Mouse (Mus musculus) midbrain, embryonic 10.5 days (tissue): Measurements from ENCODE around the gene Ptprh. TPM values are rescaled to one million over a fixed set of nuclear protein-coding genes. Genes with fewer than 3 reads are reported as not detected.

Experiments
- DNase-seq: peaks from one replicate; pipeline ENCODE4 v3.0.0-alpha.2; 2017; ENCODE audit warnings: low spot score
- H3K27ac ChIP-seq: fragments of 300-500 bp; sonication (generic); replicated peaks from 2 replicates; pipeline ENCODE4 v1.5.1; 2016; ENCODE audit warnings: mild to moderate bottlenecking
- H3K27me3 ChIP-seq: fragments of 300-500 bp; sonication (generic); 2 replicates; pipeline ENCODE4 v1.6.1; 2016; ENCODE audit warnings: low read depth, mild to moderate bottlenecking; ENCODE audit not compliant: poor library complexity, severe bottlenecking
- H3K36me3 ChIP-seq: fragments of 300-500 bp; sonication (generic); 2 replicates; pipeline ENCODE4 v1.6.1; 2016; ENCODE audit warnings: mild to moderate bottlenecking, moderate library complexity
- H3K4me1 ChIP-seq: fragments of 300-500 bp; sonication (generic); 2 replicates; pipeline ENCODE4 v1.6.1; 2016
- H3K4me3 ChIP-seq: fragments of 300-500 bp; sonication (generic); 2 replicates; pipeline ENCODE4 v1.5.1; 2016; ENCODE audit warnings: mild to moderate bottlenecking, moderate library complexity
- H3K9me3 ChIP-seq: fragments of 300-500 bp; sonication (generic); replicated peaks from 2 replicates; pipeline ENCODE4 v1.6.1; 2016; ENCODE audit warnings: mild to moderate bottlenecking
- WGBS: fragments of 180-500 bp; shearing (Covaris S2); methylation state at CpG from one replicate; pipeline ENCODE4 v1.1.7; 2016; 5-methylcytosine and 5-hydroxymethylcytosine counted together
- polyA plus RNA-seq: library from polyadenylated mRNA; unstranded; fragments of >200 nt; fragmentation: Nextera tagmentation; extraction: Ambion mirVana; gene quantifications from 2 replicates; pipeline ENCODE4 v1.2.1, GENCODE M21; 2016

The Ptprh gene
- polyA plus RNA-seq, result not detected in 2 replicates

DNA sequence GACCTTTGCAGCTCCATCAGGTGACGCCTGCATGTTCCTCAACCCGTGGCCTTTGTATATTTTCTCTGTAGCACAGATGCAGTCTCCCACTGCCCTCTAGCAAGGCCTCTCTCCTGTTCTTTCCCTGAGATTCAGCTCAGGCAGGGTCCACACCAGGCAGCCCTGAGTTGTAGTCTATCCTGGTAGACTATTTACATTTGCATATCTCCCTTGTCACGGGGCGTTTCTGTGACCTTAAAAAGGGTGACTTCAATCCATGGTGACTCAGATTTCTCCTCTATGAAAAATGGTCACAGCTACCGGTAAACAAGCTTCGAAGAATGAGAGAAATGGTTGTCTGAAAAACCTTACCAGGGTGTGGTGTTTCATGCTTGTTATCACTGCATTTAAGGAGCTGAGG, at the start of gene Ptprh:
Ptprh (minus strand) TSS at position 169 of the 400 bp plus-strand sequence.
- DNase-seq, result no peak
- Histone ChIP-seq H3K9me3 (peaks cover 9% of the 10 kb centered on the region; the same call in 1 of the 2 replicates), H3K36me3 (no peaks in the 10 kb centered on the region), H3K27me3 (no peaks in the 10 kb centered on the region), H3K4me1 (no peaks in the 10 kb centered on the region), H3K4me3 (no peak within 1 kb of the TSS), H3K27ac (no peak within 1 kb of the TSS)
- WGBS, result 87% methylated on average over 6 of the region's 6 CpGs

DNA sequence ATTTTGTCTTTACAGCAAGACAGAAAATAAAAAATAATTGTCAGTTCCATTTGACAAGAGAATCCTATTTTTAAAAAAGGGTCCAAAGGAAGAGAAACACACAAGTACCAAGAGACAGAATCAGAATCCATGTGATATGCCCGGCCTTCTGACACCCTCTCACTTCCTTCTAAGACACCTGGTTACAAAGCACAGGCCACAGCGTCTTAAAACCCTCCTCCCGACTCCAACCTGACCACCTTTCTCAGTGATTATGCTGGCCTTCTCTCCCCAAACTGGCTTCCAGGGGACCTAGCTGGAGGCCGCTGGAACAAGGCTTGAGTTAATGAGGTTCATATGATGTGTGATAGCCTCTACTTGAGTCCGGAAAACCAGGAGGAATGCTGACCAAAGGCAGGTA, 49.5 kb upstream of the Ptprh start:
- H3K4me3 ChIP-seq, result no peak overlapping the region
- WGBS, result 90% methylated on average over 5 of the region's 5 CpGs

DNA sequence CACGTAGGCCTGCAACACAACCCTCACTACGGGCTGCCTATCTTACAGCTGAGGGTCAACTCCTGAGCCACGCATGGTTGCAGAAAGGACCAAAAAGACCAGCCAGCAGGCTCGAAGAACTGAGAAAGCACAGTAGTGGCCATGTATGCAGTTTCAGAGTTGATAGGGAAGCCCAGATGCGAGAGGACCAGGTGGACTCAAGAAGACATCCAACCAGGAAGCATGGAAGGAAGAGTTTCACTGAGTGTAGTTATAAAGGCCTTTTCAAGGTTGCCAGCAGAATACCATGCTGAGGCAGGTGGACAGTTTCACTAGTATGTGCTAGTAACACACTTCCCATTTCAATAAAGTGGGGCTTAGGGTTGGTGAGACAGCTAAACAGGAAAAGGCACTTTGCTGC, 48.9 kb upstream of the Ptprh start:
- Histone ChIP-seq H3K36me3 (peaks cover 29% of the 10 kb centered on the region), H3K9me3 (no peaks in the 10 kb centered on the region), H3K4me1 (peaks cover 19% of the 10 kb centered on the region), H3K27me3 (no peaks in the 10 kb centered on the region), H3K4me3 (no peak overlapping the region), H3K27ac (no peak overlapping the region)
- 90% methylated on average over 5 of the region's 5 CpGs for WGBS
- DNase-seq, result no peak

More for the DNA sequence above, 49.5 kb upstream of the Ptprh start:
- Histone ChIP-seq H3K27me3 (no peaks in the 10 kb centered on the region), H3K4me1 (peaks cover 23% of the 10 kb centered on the region), H3K36me3 (peaks cover 29% of the 10 kb centered on the region), H3K27ac (no peak overlapping the region), H3K9me3 (no peaks in the 10 kb centered on the region)
- DNase-seq, result no peak

- Histone ChIP-seq H3K4me1 (peaks cover 7% of the 10 kb centered on the region; the same call in 1 of the 2 replicates), H3K27me3 (no peaks in the 10 kb centered on the region), H3K4me3 (no peak overlapping the region), H3K27ac (no peak overlapping the region), H3K9me3 (no peaks in the 10 kb centered on the region), H3K36me3 (peaks cover 36% of the 10 kb centered on the region)
- no peak for DNase-seq
- WGBS, result 93% methylated on average over 8 of the region's 8 CpGs
Observed at GRCm38 (mm10) chr7:4651581-4651980, 47.7 kb upstream of the Ptprh start.

- H3K27ac ChIP-seq, result no peak overlapping the region
- no peak for DNase-seq
- no peaks in the 10 kb centered on the region for H3K9me3 ChIP-seq
- H3K4me3 ChIP-seq, result no peak overlapping the region
- H3K4me1 ChIP-seq, result no peaks in the 10 kb centered on the region
- peaks cover 63% of the 10 kb centered on the region for H3K36me3 ChIP-seq
- H3K27me3 ChIP-seq, result no peaks in the 10 kb centered on the region
- WGBS, result 84% methylated on average over 2 of the region's 2 CpGs
Observed at GRCm38 (mm10) chr7:4647992-4648391, 44.2 kb upstream of the Ptprh start.

- Histone ChIP-seq H3K27me3 (no peaks in the 10 kb centered on the region), H3K4me3 (no peak overlapping the region), H3K36me3 (peaks cover 63% of the 10 kb centered on the region), H3K4me1 (no peaks in the 10 kb centered on the region), H3K9me3 (no peaks in the 10 kb centered on the region), H3K27ac (no peak overlapping the region)
- DNase-seq, result no peak
- WGBS, result 83% methylated on average over 6 of the region's 6 CpGs
Observed at GRCm38 (mm10) chr7:4647291-4647690, 43.5 kb upstream of the Ptprh start.

DNA sequence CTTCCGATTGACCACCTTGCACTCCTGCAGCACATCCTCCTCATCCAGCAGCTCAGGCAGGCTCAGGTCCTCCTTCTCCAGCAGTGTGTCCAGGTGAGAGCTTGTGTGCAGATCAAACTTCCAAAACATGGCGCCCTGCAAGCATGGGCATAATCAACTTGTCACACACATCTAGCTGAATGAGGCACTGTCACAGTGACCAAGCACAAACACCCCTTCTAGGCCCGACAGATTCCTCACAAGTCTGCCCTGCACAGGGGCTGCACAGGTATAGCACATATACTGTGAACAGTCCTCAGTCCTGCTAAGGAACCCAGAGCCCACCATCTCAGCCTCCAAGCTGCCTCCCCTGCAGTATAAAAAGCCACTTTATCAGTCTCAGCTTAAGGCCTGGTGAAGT, 43.0 kb upstream of the Ptprh start:
- DNase-seq, result no peak
- peaks cover 63% of the 10 kb centered on the region for H3K36me3 ChIP-seq
- WGBS, result 87% methylated on average over 3 of the region's 3 CpGs
- no peaks in the 10 kb centered on the region for H3K4me1 ChIP-seq
- no peak overlapping the region for H3K4me3 ChIP-seq
- no peak overlapping the region for H3K27ac ChIP-seq
- H3K27me3 ChIP-seq, result no peaks in the 10 kb centered on the region
- no peaks in the 10 kb centered on the region for H3K9me3 ChIP-seq

DNA sequence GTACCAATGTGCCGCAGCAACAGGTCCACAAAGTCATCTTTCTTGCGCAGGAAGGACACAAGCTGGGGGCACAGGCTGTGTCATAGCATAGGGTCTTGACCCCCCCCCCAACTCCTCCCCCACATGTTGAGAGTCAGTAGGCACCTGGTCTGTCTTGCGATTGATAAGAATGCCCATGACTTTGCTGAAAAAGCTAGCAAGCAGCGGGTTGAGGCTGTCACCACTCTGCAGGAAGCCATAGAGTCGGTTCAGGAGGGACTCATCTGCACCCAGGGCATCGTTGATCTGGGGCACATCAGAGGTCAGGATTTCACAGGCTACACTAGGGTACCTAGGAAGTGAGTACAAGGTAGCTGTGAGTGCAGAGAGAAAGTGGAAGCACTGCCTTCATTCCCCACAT, 39.4 kb upstream of the Ptprh start:
- peaks cover 91% of the 10 kb centered on the region for H3K36me3 ChIP-seq
- WGBS, result 92% methylated on average over 6 of the region's 6 CpGs
- no peaks in the 10 kb centered on the region for H3K9me3 ChIP-seq
- DNase-seq, result no peak
- H3K27me3 ChIP-seq, result no peaks in the 10 kb centered on the region
- H3K4me1 ChIP-seq, result no peaks in the 10 kb centered on the region
- H3K27ac ChIP-seq, result no peak overlapping the region
- no peak overlapping the region for H3K4me3 ChIP-seq

DNA sequence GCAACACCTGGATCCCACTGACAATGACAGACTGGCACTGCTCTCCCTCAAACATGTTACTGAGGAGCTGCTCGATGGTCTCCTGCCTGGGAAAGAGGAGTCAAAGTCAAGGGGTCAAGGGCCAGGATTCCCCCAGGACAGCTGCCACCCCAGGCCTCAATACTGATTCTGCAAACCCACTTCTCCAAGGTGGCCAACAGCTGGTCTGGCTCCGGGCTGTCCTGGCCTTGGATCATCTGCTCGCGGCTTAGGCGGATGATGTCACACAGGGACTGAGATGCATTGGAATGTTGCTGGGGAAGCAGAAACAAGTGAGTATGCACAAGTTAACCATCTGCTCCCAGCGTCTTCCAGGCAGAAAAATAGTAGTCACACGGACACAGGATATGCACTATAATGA, 38.1 kb upstream of the Ptprh start:
- H3K27ac ChIP-seq, result no peak overlapping the region
- H3K9me3 ChIP-seq, result no peaks in the 10 kb centered on the region
- H3K27me3 ChIP-seq, result no peaks in the 10 kb centered on the region
- no peak overlapping the region for H3K4me3 ChIP-seq
- DNase-seq, result no peak
- 91% methylated on average over 7 of the region's 7 CpGs for whole genome bisulfite sequencing
- no peaks in the 10 kb centered on the region for H3K4me1 ChIP-seq
- H3K36me3 ChIP-seq, result peaks cover 100% of the 10 kb centered on the region

DNA sequence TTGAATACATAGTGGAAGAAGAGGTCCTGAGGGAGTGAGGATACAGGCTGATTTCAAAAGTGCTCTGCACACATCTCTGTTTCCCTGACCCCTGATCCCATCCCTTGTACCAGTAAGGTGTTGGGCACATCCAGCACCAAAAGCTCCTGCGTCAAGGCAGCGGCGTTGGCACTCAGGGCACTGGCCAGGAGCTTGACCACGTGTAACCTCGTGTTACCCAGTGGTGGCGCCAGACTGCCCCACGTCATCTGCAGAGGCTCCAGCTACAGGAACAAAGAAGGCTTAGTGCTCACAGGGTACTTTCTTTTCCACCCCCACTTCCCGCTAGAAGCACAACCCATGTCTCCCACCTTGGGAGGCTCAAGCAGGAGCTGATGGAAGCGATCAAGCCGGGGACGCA, 37.3 kb upstream of the Ptprh start:
- Histone ChIP-seq H3K4me1 (no peaks in the 10 kb centered on the region), H3K36me3 (peaks cover 99% of the 10 kb centered on the region), H3K27ac (no peak overlapping the region), H3K9me3 (no peaks in the 10 kb centered on the region), H3K4me3 (no peak overlapping the region), H3K27me3 (no peaks in the 10 kb centered on the region)
- WGBS, result 84% methylated on average over 11 of the region's 11 CpGs
- no peak for DNase-seq

DNA sequence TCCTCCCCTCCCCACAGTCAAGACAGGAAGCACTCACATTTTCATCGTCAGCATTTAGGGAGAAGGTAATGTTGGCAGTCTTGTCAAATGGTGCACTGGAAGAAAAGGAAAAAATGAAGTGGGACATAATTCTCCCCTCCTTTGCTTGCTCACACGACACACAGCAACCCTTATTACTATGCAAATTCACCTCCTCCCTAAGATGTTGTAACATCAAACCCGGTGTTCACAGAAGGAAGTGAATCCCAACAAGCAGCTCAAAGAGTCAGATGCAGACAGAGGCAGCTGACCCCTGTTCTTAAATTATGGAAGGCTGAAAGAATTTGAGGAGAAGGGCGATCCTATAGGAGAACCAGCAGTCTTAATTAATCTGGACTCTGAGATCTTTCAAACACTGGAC, 32.3 kb upstream of the Ptprh start:
- Histone ChIP-seq H3K27me3 (no peaks in the 10 kb centered on the region), H3K4me3 (no peak overlapping the region), H3K9me3 (no peaks in the 10 kb centered on the region), H3K27ac (no peak overlapping the region), H3K36me3 (peaks cover 95% of the 10 kb centered on the region), H3K4me1 (no peaks in the 10 kb centered on the region)
- no peak for DNase-seq
- 94% methylated on average over 4 of the region's 4 CpGs for WGBS

DNA sequence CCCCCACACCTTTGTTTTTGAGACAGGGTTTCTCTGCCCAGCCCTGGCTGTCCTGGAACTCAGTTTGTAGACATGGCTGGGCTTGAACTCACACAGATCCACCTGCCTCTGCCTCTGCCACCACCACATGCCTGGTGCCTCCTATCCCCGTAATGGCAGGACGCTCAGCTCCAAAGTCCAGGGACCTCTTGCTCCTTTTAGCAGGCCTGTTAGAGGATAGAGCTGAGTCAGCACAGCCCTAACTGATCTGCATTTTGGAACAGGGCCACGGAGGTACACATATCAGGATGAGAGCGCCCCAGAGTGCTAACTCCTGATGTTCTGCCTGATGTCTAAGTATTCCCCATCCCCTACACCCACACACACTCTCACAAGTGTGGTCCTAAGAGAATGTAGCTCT, 27.2 kb upstream of the Ptprh start, which contains the start of gene Tmem86b:
Tmem86b (minus strand) TSS at position 392 of the 400 bp plus-strand sequence.
- Histone ChIP-seq H3K36me3 (peaks cover 78% of the 10 kb centered on the region), H3K4me1 (no peaks in the 10 kb centered on the region), H3K9me3 (no peaks in the 10 kb centered on the region), H3K4me3 (no peak within 1 kb of the TSS), H3K27me3 (no peaks in the 10 kb centered on the region), H3K27ac (no peak within 1 kb of the TSS)
- 93% methylated on average over 4 of the region's 4 CpGs for WGBS
- DNase-seq, result no peak

- Histone ChIP-seq H3K27ac (no peak overlapping the region), H3K27me3 (no peaks in the 10 kb centered on the region), H3K4me3 (no peak overlapping the region), H3K9me3 (no peaks in the 10 kb centered on the region), H3K4me1 (no peaks in the 10 kb centered on the region), H3K36me3 (peaks cover 70% of the 10 kb centered on the region)
- DNase-seq, result no peak
- 100% methylated on average over 1 of the region's 1 CpGs for WGBS
Observed at GRCm38 (mm10) chr7:4630198-4630597, 26.4 kb upstream of the Ptprh start.

DNA sequence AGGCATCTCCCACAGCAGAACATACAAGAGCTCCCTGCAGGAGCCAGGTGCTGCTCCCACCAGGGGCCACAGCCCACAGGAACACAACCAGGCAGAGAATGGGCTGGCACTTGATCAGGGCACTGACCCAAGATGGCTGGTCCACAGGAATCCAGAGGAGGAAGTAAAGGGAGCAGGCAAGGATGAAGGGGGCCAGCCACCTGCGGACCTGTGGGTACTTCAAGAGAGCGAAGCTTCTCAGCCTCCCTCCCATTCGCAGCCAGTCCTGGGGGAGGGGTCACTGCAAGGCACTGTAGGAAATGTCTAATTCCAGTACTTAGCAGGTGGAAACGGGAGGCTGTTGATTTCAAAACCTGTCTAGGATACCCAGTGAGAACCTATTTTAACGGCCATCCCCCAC, 25.7 kb upstream of the Ptprh start:
- no peak overlapping the region for H3K4me3 ChIP-seq
- H3K27ac ChIP-seq, result no peak overlapping the region
- DNase-seq, result no peak
- no peaks in the 10 kb centered on the region for H3K27me3 ChIP-seq
- H3K4me1 ChIP-seq, result no peaks in the 10 kb centered on the region
- H3K9me3 ChIP-seq, result no peaks in the 10 kb centered on the region
- peaks cover 65% of the 10 kb centered on the region for H3K36me3 ChIP-seq
- WGBS, result 95% methylated on average over 5 of the region's 5 CpGs
